Mouse (Mus musculus) neural tube, postnatal 0 days (tissue): ENCODE data around the gene 4930453N24Rik. TPM values are rescaled to one million over a fixed set of nuclear protein-coding genes. Genes with fewer than 3 reads are reported as not detected.

Experiments
- polyA plus RNA-seq: library from polyadenylated mRNA; unstranded; fragments of >200 nt; fragmentation: Nextera tagmentation; extraction: Ambion mirVana; gene quantifications from 2 replicates; pipeline ENCODE4 v1.2.1, GENCODE M21; 2015

4930453N24Rik gene
- polyA plus RNA-seq, result 14.3 and 15.8 TPM in 2 replicates

GRCm38 (mm10) chr16:64770521-64771430 is at the start of gene 4930453N24Rik:
TSS of gene 4930453N24Rik (minus strand) at chr16:64771161.

Other genes with a start within 250 kb of the 4930453N24Rik start
- not detected in 2 replicates for gene Csnka2ip, start 168.8 kb downstream of the 4930453N24Rik start, polyA plus RNA-seq
- 3.0 and 3.4 TPM in 2 replicates for gene Zfp654, start 80.5 kb upstream of the 4930453N24Rik start, polyA plus RNA-seq
- gene Cggbp1, start 80.8 kb upstream of the 4930453N24Rik start, polyA plus RNA-seq, result 37.3 and 40.6 TPM in 2 replicates